Mouse (Mus musculus) cerebellum, adult 11-12 months (tissue): ENCODE measurements around the gene Xdh.

Source experiments
- DNase-seq: peaks from one replicate; pipeline ENCODE4 v3.0.0; 2022

Xdh gene

GRCm38 (mm10) chr17:73941816-73942215 lies 8.2 kb downstream of the Xdh start:
- no peak for DNase-seq

GRCm38 (mm10) chr17:73937073-73937472 lies 12.9 kb downstream of the Xdh start:
- DNase-seq, result no peak

GRCm38 (mm10) chr17:73935163-73935562 lies 14.8 kb downstream of the Xdh start:
- DNase-seq, result no peak

- DNase-seq, result peak; percentile 82
Observed at GRCm38 (mm10) chr17:73934281-73934680, 15.7 kb downstream of the Xdh start.

GRCm38 (mm10) chr17:73933616-73934015 lies 16.4 kb downstream of the Xdh start:
- DNase-seq, result no peak

GRCm38 (mm10) chr17:73932497-73933059 lies 17.4 kb downstream of the Xdh start:
- no peak for DNase-seq

- peak; percentile 28 for DNase-seq
Observed at GRCm38 (mm10) chr17:73919520-73919919, 30.5 kb downstream of the Xdh start.

GRCm38 (mm10) chr17:73918944-73919381 lies 31.0 kb downstream of the Xdh start:
- DNase-seq, result peak; percentile 42

- DNase-seq, result no peak
Observed at GRCm38 (mm10) chr17:73918138-73918537, 31.9 kb downstream of the Xdh start.

- DNase-seq, result no peak
Observed at GRCm38 (mm10) chr17:73917713-73918112, 32.3 kb downstream of the Xdh start.

GRCm38 (mm10) chr17:73914730-73915129 lies 35.3 kb downstream of the Xdh start:
- no peak for DNase-seq

- no peak for DNase-seq
Observed at GRCm38 (mm10) chr17:73906076-73906475, 43.9 kb downstream of the Xdh start.

GRCm38 (mm10) chr17:73905043-73905750 lies 44.8 kb downstream of the Xdh start:
- DNase-seq, result no peak

- DNase-seq, result no peak
Observed at GRCm38 (mm10) chr17:73903121-73903520, 46.9 kb downstream of the Xdh start.

- DNase-seq, result no peak
Observed at GRCm38 (mm10) chr17:73902234-73902636, 47.8 kb downstream of the Xdh start.

- DNase-seq, result no peak
Observed at GRCm38 (mm10) chr17:73894399-73894798, 55.6 kb downstream of the Xdh start.

- no peak for DNase-seq
Observed at GRCm38 (mm10) chr17:73893822-73894221, 56.2 kb downstream of the Xdh start.

GRCm38 (mm10) chr17:73893207-73893606 lies 56.8 kb downstream of the Xdh start:
- no peak for DNase-seq

- no peak for DNase-seq
Observed at GRCm38 (mm10) chr17:73891590-73891989, 58.4 kb downstream of the Xdh start.

GRCm38 (mm10) chr17:73886071-73886785 lies 63.8 kb downstream of the Xdh start:
- no peak for DNase-seq

- DNase-seq, result no peak
Observed at GRCm38 (mm10) chr17:73883332-73883731, 66.7 kb downstream of the Xdh start.

- DNase-seq, result peak; percentile 82
Observed at GRCm38 (mm10) chr17:73882194-73882593, 67.8 kb downstream of the Xdh start.

GRCm38 (mm10) chr17:73881295-73881694 lies 68.7 kb downstream of the Xdh start:
- DNase-seq, result no peak

- DNase-seq, result no peak
Observed at GRCm38 (mm10) chr17:73880286-73880685, 69.7 kb downstream of the Xdh start.
